Mouse (Mus musculus): ENCODE results near the gene Sertad1.

GRCm38 (mm10) chr7:27480927-27481626, 5.6 kb upstream of the Sertad1 start:
- TF ChIP-seq CTCF (conservative IDR thresholded peaks at IDR 0.05; ENCODE audit: low read length) (no peak), POU5F1 (IDR thresholded peaks at IDR 0.05; ENCODE audit: borderline replicate concordance, low read length) (no peak), NANOG (IDR thresholded peaks at IDR 0.05; ENCODE audit: borderline replicate concordance, low read length) (no peak)
